Mouse (Mus musculus) adrenal gland, postnatal 14 days (tissue): ENCODE data around the gene Mrm2. TPM values are rescaled to one million over a fixed set of nuclear protein-coding genes. Genes with fewer than 3 reads are reported as not detected.

Experiments used
- total RNA-seq: library from RNA; stranded (reverse); gene quantifications from 2 replicates; pipeline ENCODE4 v1.2.3, GENCODE M21; 2021

The Mrm2 gene
- total RNA-seq, 1 experiment from 2014 or later, result 13.9 TPM

Other genes with a start within 250 kb of the Mrm2 start
- 19.1 and 21.5 TPM in 2 replicates for gene Mad1l1, start 10.3 kb downstream of the Mrm2 start, total RNA-seq
- 15.9 and 21.1 TPM in 2 replicates for gene Nudt1, start 10.2 kb downstream of the Mrm2 start, total RNA-seq
- 17.7 and 26.1 TPM in 2 replicates for gene Snx8, start 57.4 kb upstream of the Mrm2 start, total RNA-seq
- gene Eif3b, start 87.4 kb upstream of the Mrm2 start, total RNA-seq, result 154 and 167 TPM in 2 replicates
- not detected in 2 replicates for gene Gm4869, start 113.7 kb upstream of the Mrm2 start, total RNA-seq
- 8.3 and 12.9 TPM in 2 replicates for gene Chst12, start 173.7 kb upstream of the Mrm2 start, total RNA-seq
- gene Grifin, start 233.2 kb upstream of the Mrm2 start, total RNA-seq, result not detected in 2 replicates